Mouse (Mus musculus) testis, adult 2 months (tissue): ENCODE measurements around the gene Dyrk1a. TPM values are rescaled to one million over a fixed set of nuclear protein-coding genes. Genes with fewer than 3 reads are reported as not detected.

Experiments
- H3K27ac ChIP-seq: fragments of 200-500 bp; 2 replicates; pipeline ENCODE4 v1.5.1; 2012; ENCODE audit warnings: low read depth, low read length; ENCODE audit not compliant: control insufficient read depth, insufficient read depth
- H3K27me3 ChIP-seq: fragments of 200-500 bp; 2 replicates; pipeline ENCODE4 v1.6.1; 2012; ENCODE audit warnings: mild to moderate bottlenecking, low read length, moderate library complexity; ENCODE audit not compliant: control insufficient read depth, insufficient read depth
- H3K36me3 ChIP-seq: fragments of 200-500 bp; 2 replicates; pipeline ENCODE4 v1.6.1; 2012; ENCODE audit warnings: mild to moderate bottlenecking, low read length; ENCODE audit not compliant: control insufficient read depth, insufficient read depth
- H3K4me1 ChIP-seq: fragments of 200-500 bp; 2 replicates; pipeline ENCODE4 v1.6.1; 2012; ENCODE audit warnings: low read length; ENCODE audit not compliant: control insufficient read depth, insufficient read depth
- H3K4me3 ChIP-seq: fragments of 200-500 bp; 2 replicates; pipeline ENCODE4 v1.5.1; 2012; ENCODE audit warnings: low read depth, mild to moderate bottlenecking, low read length, moderate library complexity, mixed read lengths; ENCODE audit not compliant: control insufficient read depth
- CTCF ChIP-seq: fragments of 200-500 bp; IDR thresholded peaks from 2 replicates; pipeline ENCODE4 v1.5.1; 2012; ENCODE audit warnings: low read depth, mild to moderate bottlenecking, inconsistent platforms, low read length, moderate library complexity; ENCODE audit not compliant: control insufficient read depth, insufficient read depth, insufficient replicate concordance
- POLR2A ChIP-seq: fragments of 200-500 bp; IDR thresholded peaks from 2 replicates; pipeline ENCODE4 v1.6.1; 2012; ENCODE audit warnings: low read depth, mild to moderate bottlenecking, inconsistent platforms, low read length, moderate library complexity; ENCODE audit not compliant: control insufficient read depth
- polyA plus RNA-seq: library from polyadenylated mRNA; depleted of rRNA; stranded (reverse); fragments of >200 nt; gene quantifications from 2 replicates; pipeline ENCODE4 v1.2.3, GENCODE M21; 2012; rRNA removed

Dyrk1a gene
- polyA plus RNA-seq, 1 experiment, result 15.0 TPM

- peaks cover 7% of the 10 kb centered on the region for H3K4me1 ChIP-seq
- no peak overlapping the region for H3K4me3 ChIP-seq
- H3K27ac ChIP-seq, result no peak overlapping the region
- H3K36me3 ChIP-seq, result no peaks in the 10 kb centered on the region
- no peaks in the 10 kb centered on the region for H3K27me3 ChIP-seq
- peak; percentile 46; the same call in 1 of the 2 replicates for TF ChIP-seq CTCF
- no peak for TF ChIP-seq POLR2A
Measured at GRCm38 (mm10) chr16:94729236-94729635, 159.4 kb downstream of the Dyrk1a start.

GRCm38 (mm10) chr16:94731027-94731426, 161.2 kb downstream of the Dyrk1a start:
- no peak overlapping the region for H3K27ac ChIP-seq
- H3K4me3 ChIP-seq, result no peak overlapping the region
- no peaks in the 10 kb centered on the region for H3K36me3 ChIP-seq
- TF ChIP-seq CTCF, result no peak
- no peak for TF ChIP-seq POLR2A
- no peaks in the 10 kb centered on the region for H3K4me1 ChIP-seq
- H3K27me3 ChIP-seq, result no peaks in the 10 kb centered on the region

- TF ChIP-seq POLR2A (no peak), CTCF (no peak)
- H3K4me1 ChIP-seq, result no peaks in the 10 kb centered on the region
- H3K27me3 ChIP-seq, result no peaks in the 10 kb centered on the region
- no peak overlapping the region for H3K4me3 ChIP-seq
- no peaks in the 10 kb centered on the region for H3K36me3 ChIP-seq
- no peak overlapping the region for H3K27ac ChIP-seq
Measured at GRCm38 (mm10) chr16:94735472-94735871, 165.7 kb downstream of the Dyrk1a start.

GRCm38 (mm10) chr16:94736462-94737358, 166.9 kb downstream of the Dyrk1a start:
- H3K27ac ChIP-seq, result no peak overlapping the region
- no peak for TF ChIP-seq POLR2A
- no peak for TF ChIP-seq CTCF
- no peak overlapping the region for H3K4me3 ChIP-seq
- no peaks in the 10 kb centered on the region for H3K4me1 ChIP-seq
- H3K36me3 ChIP-seq, result no peaks in the 10 kb centered on the region
- no peaks in the 10 kb centered on the region for H3K27me3 ChIP-seq

GRCm38 (mm10) chr16:94737359-94737687, 167.5 kb downstream of the Dyrk1a start:
- Histone ChIP-seq H3K36me3 (no peaks in the 10 kb centered on the region), H3K4me3 (no peak overlapping the region), H3K4me1 (no peaks in the 10 kb centered on the region), H3K27ac (no peak overlapping the region), H3K27me3 (no peaks in the 10 kb centered on the region)
- no peak for TF ChIP-seq POLR2A

GRCm38 (mm10) chr16:94743853-94744501, 174.2 kb downstream of the Dyrk1a start:
- H3K4me1 ChIP-seq, result no peaks in the 10 kb centered on the region
- no peak overlapping the region for H3K27ac ChIP-seq
- no peaks in the 10 kb centered on the region for H3K36me3 ChIP-seq
- no peak overlapping the region for H3K4me3 ChIP-seq
- no peaks in the 10 kb centered on the region for H3K27me3 ChIP-seq
- 0 out of 2 replicates have a peak, but pooled peaks have one; percentile 7 for TF ChIP-seq CTCF
- no peak for TF ChIP-seq POLR2A

- no peak overlapping the region for H3K4me3 ChIP-seq
- no peaks in the 10 kb centered on the region for H3K36me3 ChIP-seq
- no peaks in the 10 kb centered on the region for H3K27me3 ChIP-seq
- TF ChIP-seq CTCF, result no peak
- no peak for TF ChIP-seq POLR2A
- H3K27ac ChIP-seq, result no peak overlapping the region
- H3K4me1 ChIP-seq, result no peaks in the 10 kb centered on the region
Measured at GRCm38 (mm10) chr16:94745016-94745415, 175.2 kb downstream of the Dyrk1a start.

Other genes with a start within 250 kb of the Dyrk1a start
- gene Ripply3, start 241.6 kb upstream of the Dyrk1a start, polyA plus RNA-seq, result 0.06 TPM in 1 of 2 replicates, not detected in the other
- gene Ttc3, start 199.4 kb upstream of the Dyrk1a start, polyA plus RNA-seq, result 10.2 and 10.7 TPM in 2 replicates
- gene Pigp, start 198.2 kb upstream of the Dyrk1a start, polyA plus RNA-seq, result 14.3 and 19.4 TPM in 2 replicates
- 14.2 and 16.7 TPM in 2 replicates for gene Vps26c, start 43.2 kb upstream of the Dyrk1a start, polyA plus RNA-seq